Mouse (Mus musculus) cerebellum, adult (tissue): ENCODE data around the gene Asic1.
"Not testable (repeated sequence)": the region's sequence is repeated elsewhere in the genome, so short reads cannot be mapped to it uniquely, and the experiment has no call there.

Experiments
- ATAC-seq: cut with Nextera tagmentation; 2 replicates; pipeline ENCODE4 v1.9.2; 2017; ENCODE audit warnings: mild to moderate bottlenecking, moderate library complexity, mixed read lengths; ENCODE audit not compliant: insufficient number of reproducible peaks, low FRiP score, low TSS enrichment

The Asic1 gene

GRCm38 (mm10) chr15:99716814-99717213 lies 46.6 kb downstream of the Asic1 start:
- no peak for ATAC-seq

GRCm38 (mm10) chr15:99717386-99718334 lies 47.5 kb downstream of the Asic1 start, which contains the start of gene Gpd1:
Gene Gpd1 (plus strand): TSS chr15:99717515.
- peak; percentile 53; the same call in 1 of the 2 replicates for ATAC-seq

GRCm38 (mm10) chr15:99718461-99719021 lies 48.4 kb downstream of the Asic1 start:
- no peak for ATAC-seq

GRCm38 (mm10) chr15:99719865-99720264 lies 49.7 kb downstream of the Asic1 start:
- ATAC-seq = no peak

- no peak for ATAC-seq
These were observed 52.0 kb downstream of the Asic1 start for GRCm38 (mm10) chr15:99721921-99722743.

- ATAC-seq = no peak
These were observed 52.9 kb downstream of the Asic1 start for GRCm38 (mm10) chr15:99723120-99723514.

- ATAC-seq = no peak
These were observed 53.5 kb downstream of the Asic1 start for GRCm38 (mm10) chr15:99723515-99724291.

GRCm38 (mm10) chr15:99724292-99725021 lies 54.3 kb downstream of the Asic1 start:
- ATAC-seq = no peak

- ATAC-seq = peak; percentile 86
These were observed 55.4 kb downstream of the Asic1 start, which contains the start of gene Cox14 for GRCm38 (mm10) chr15:99725341-99726155. Gene Cox14 (plus strand): TSS chr15:99725618.

GRCm38 (mm10) chr15:99726549-99726948 lies 56.4 kb downstream of the Asic1 start:
- ATAC-seq = no peak

- ATAC-seq = not testable (repeated sequence)
These were observed 56.9 kb downstream of the Asic1 start for GRCm38 (mm10) chr15:99727039-99727438.

- ATAC-seq = no peak
These were observed 57.4 kb downstream of the Asic1 start for GRCm38 (mm10) chr15:99727525-99727924.

GRCm38 (mm10) chr15:99728211-99728610 lies 58.0 kb downstream of the Asic1 start:
- ATAC-seq = no peak

GRCm38 (mm10) chr15:99729056-99729783 lies 59.1 kb downstream of the Asic1 start:
- no peak for ATAC-seq

GRCm38 (mm10) chr15:99731167-99731566 lies 61.0 kb downstream of the Asic1 start:
- ATAC-seq = no peak

- ATAC-seq = no peak
These were observed 61.5 kb downstream of the Asic1 start for GRCm38 (mm10) chr15:99731678-99732077.

GRCm38 (mm10) chr15:99733186-99733585 lies 63.0 kb downstream of the Asic1 start:
- ATAC-seq = no peak

GRCm38 (mm10) chr15:99735631-99736030 lies 65.5 kb downstream of the Asic1 start:
- no peak for ATAC-seq
